Mouse (Mus musculus) CD4-positive, CD25-positive, alpha-beta regulatory T cell, adult 4 months (primary cell): ENCODE results near the gene Igfbp5. TPM values are rescaled to one million over a fixed set of nuclear protein-coding genes. Genes with fewer than 3 reads are reported as not detected.

Source experiments
- polyA plus RNA-seq, 2 experiments: library from polyadenylated mRNA; unstranded; fragments of 100-300 nt; shearing (Covaris generic); gene quantifications; one replicate each; pipeline ENCODE4 v1.2.1; 2017

Igfbp5 gene
- polyA plus RNA-seq, 2 experiments from 2014 or later, result not detected

Other genes starting within 250 kb of the Igfbp5 start
- gene Ankar, start 174.3 kb downstream of the Igfbp5 start, polyA plus RNA-seq, result not detected
- 1,000 to 10,000 TPM; 2,103 to 2,879 TPM for gene Rpl37a, start 163.6 kb downstream of the Igfbp5 start, polyA plus RNA-seq
- gene Igfbp2, start 50.4 kb downstream of the Igfbp5 start, polyA plus RNA-seq, result not detected
- not detected for gene Tnp1, start 141.0 kb upstream of the Igfbp5 start, polyA plus RNA-seq